Mouse (Mus musculus) forebrain, postnatal 0 days (tissue): ENCODE data around the gene Gm49387. TPM values are rescaled to one million over a fixed set of nuclear protein-coding genes. Genes with fewer than 3 reads are reported as not detected.

Experiments used
- ATAC-seq: fragments of 200-750 bp; cut with Nextera tagmentation; 2 replicates; pipeline ENCODE4 v1.8.0; 2017; ENCODE audit warnings: mild to moderate bottlenecking, moderate library complexity
- DNase-seq: peaks from one replicate; pipeline ENCODE4 v3.0.0-alpha.2; 2015
- H3K27ac ChIP-seq: fragments of 300-500 bp; sonication (generic); 2 replicates; pipeline ENCODE4 v1.5.1; 2014; ENCODE audit warnings: low read depth, mild to moderate bottlenecking, antibody characterized with exemption, low read length, moderate library complexity, mixed read lengths
- H3K27me3 ChIP-seq: fragments of 300-500 bp; sonication (generic); 2 replicates; pipeline ENCODE4 v1.6.1; 2014; ENCODE audit warnings: mild to moderate bottlenecking, low read length, mixed read lengths; ENCODE audit not compliant: insufficient read depth
- H3K36me3 ChIP-seq: fragments of 300-500 bp; sonication (generic); 2 replicates; pipeline ENCODE4 v1.6.1; 2014; ENCODE audit warnings: mild to moderate bottlenecking, moderate library complexity; ENCODE audit not compliant: insufficient read depth
- H3K4me1 ChIP-seq: fragments of 300-500 bp; sonication (generic); 2 replicates; pipeline ENCODE4 v1.6.1; 2014; ENCODE audit warnings: antibody characterized with exemption; ENCODE audit not compliant: insufficient read depth
- H3K4me2 ChIP-seq: fragments of 300-500 bp; sonication (generic); 2 replicates; pipeline ENCODE4 v1.6.1; 2014; ENCODE audit warnings: low read depth, mild to moderate bottlenecking, moderate library complexity
- H3K4me3 ChIP-seq: fragments of 300-500 bp; sonication (generic); 2 replicates; pipeline ENCODE4 v1.5.1; 2014; ENCODE audit warnings: low read depth, low read length, mixed read lengths
- H3K9ac ChIP-seq: fragments of 300-500 bp; sonication (generic); 2 replicates; pipeline ENCODE4 v1.6.1; 2014; ENCODE audit warnings: mild to moderate bottlenecking
- H3K9me3 ChIP-seq: fragments of 300-500 bp; sonication (generic); 2 replicates; pipeline ENCODE4 v1.6.1; 2016; ENCODE audit warnings: low read length
- CTCF ChIP-seq: sonication (generic); IDR thresholded peaks from 2 replicates; pipeline ENCODE4 v1.5.1; 2016; ENCODE audit warnings: antibody characterized with exemption, control low read depth, low read depth
- WGBS: fragments of 180-500 bp; shearing (Covaris S2); extraction: QIAGEN DNeasy Blood & Tissue Kit; methylation state at CpG from one replicate; pipeline ENCODE4 v1.1.7; 2014; 5-methylcytosine and 5-hydroxymethylcytosine counted together
- polyA plus RNA-seq: library from polyadenylated mRNA; unstranded; fragments of >200 nt; fragmentation: Nextera tagmentation; extraction: Ambion mirVana; gene quantifications from 2 replicates; pipeline ENCODE4 v1.2.1, GENCODE M21; 2015
- total RNA-seq: library from RNA; depleted of rRNA; stranded (reverse); fragments of >200 nt; gene quantifications from 2 replicates; pipeline ENCODE4 v1.2.3, GENCODE M21; 2014

Gm49387 gene
- total and polyA plus RNA-seq, 2 experiments from 2014 or later: 1.6 TPM; not detected in 1

DNA sequence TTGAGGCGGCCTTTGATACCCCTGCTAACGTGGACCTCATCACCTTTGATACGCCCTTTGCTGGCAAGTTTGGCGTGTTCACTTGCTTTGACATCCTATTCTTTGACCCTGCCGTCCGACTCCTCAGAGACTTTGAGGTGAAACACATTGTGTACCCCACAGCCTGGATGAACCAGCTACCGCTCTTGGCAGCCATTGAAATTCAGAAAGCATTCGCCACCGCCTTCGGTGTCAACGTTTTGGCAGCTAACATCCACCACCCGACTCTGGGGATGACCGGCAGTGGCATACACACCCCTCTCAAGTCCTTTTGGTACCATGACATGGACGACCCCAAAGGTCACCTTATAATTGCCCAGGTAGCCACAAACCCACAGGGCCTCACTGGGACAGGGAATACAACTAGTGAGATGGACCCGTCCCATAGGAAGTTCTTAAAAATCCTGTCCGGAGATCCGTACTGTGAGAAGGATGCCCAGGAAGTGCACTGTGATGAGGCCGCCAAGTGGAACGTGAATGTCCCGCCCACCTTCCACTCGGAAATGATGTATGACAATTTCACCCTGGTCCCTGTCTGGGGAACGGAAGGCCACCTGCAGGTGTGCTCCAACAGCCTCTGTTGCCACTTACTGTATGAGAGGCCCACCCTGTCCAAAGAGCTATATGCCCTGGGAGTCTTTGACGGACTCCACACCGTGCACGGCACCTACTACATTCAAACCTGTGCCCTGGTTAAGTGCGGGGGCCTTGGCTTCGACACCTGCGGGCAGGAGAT, 26.4 kb upstream of the Gm49387 start:
- no peak for TF ChIP-seq CTCF
- Histone ChIP-seq H3K4me1 (peaks cover 15% of the 10 kb centered on the region), H3K9ac (no peak overlapping the region), H3K4me3 (no peak overlapping the region), H3K4me2 (no peak overlapping the region), H3K9me3 (no peaks in the 10 kb centered on the region), H3K27me3 (no peaks in the 10 kb centered on the region), H3K27ac (no peak overlapping the region), H3K36me3 (peaks cover 6% of the 10 kb centered on the region)
- DNase-seq: no peak
- 95% methylated on average over 28 of the region's 28 CpGs for WGBS
- ATAC-seq: no peak

DNA sequence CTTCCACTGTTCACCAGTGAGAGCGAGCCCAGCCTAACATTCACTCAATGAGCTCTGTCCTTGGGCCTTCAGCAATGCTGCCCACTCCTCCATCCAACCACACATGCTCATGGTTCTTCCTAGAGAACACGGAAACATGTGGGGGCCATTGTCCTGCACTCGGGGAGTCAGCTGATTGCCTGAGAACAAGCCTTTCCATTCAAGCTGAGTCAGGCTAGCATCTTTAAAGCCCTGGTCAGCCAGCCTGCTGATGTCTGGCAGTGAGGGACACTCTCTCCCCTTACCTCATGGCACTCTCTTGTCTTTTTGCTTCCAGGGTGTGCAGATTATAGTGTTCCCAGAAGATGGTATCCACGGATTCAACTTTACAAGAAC, 24.9 kb upstream of the Gm49387 start:
- Histone ChIP-seq H3K9me3 (no peaks in the 10 kb centered on the region), H3K27me3 (no peaks in the 10 kb centered on the region), H3K4me3 (no peak overlapping the region), H3K4me1 (peaks cover 15% of the 10 kb centered on the region), H3K4me2 (no peak overlapping the region), H3K27ac (no peak overlapping the region), H3K36me3 (peaks cover 6% of the 10 kb centered on the region), H3K9ac (no peak overlapping the region)
- DNase-seq (no peak), ATAC-seq (no peak)
- TF ChIP-seq CTCF: no peak
- 83% methylated on average over 4 of the region's 4 CpGs for WGBS

- TF ChIP-seq CTCF: no peak
- Histone ChIP-seq H3K27ac (peak overlapping the region; percentile 54), H3K9me3 (no peaks in the 10 kb centered on the region), H3K4me3 (no peak overlapping the region), H3K27me3 (no peaks in the 10 kb centered on the region), H3K4me1 (peaks cover 13% of the 10 kb centered on the region), H3K4me2 (no peak overlapping the region), H3K9ac (no peak overlapping the region), H3K36me3 (peaks cover 6% of the 10 kb centered on the region)
- WGBS: 64% methylated on average over 12 of the region's 12 CpGs
- DNase-seq (no peak), ATAC-seq (no peak)
These were observed 24.4 kb upstream of the Gm49387 start for GRCm38 (mm10) chr14:31664903-31665565.

- Histone ChIP-seq H3K27me3 (no peaks in the 10 kb centered on the region), H3K9me3 (no peaks in the 10 kb centered on the region), H3K9ac (no peak overlapping the region), H3K4me3 (no peak overlapping the region), H3K4me2 (no peak overlapping the region), H3K4me1 (peaks cover 6% of the 10 kb centered on the region), H3K27ac (peak overlapping the region; percentile 45), H3K36me3 (peaks cover 6% of the 10 kb centered on the region)
- DNase-seq (no peak), ATAC-seq (no peak)
- 31% methylated on average over 18 of the region's 18 CpGs for WGBS
- TF ChIP-seq CTCF: no peak
These were observed 23.6 kb upstream of the Gm49387 start for GRCm38 (mm10) chr14:31664100-31664902.

GRCm38 (mm10) chr14:31663376-31664099, 22.9 kb upstream of the Gm49387 start:
- WGBS: 86% methylated on average over 13 of the region's 13 CpGs
- Histone ChIP-seq H3K9me3 (no peaks in the 10 kb centered on the region), H3K27me3 (no peaks in the 10 kb centered on the region), H3K4me1 (peaks cover 6% of the 10 kb centered on the region), H3K4me2 (no peak overlapping the region), H3K36me3 (peaks cover 6% of the 10 kb centered on the region), H3K27ac (peak overlapping the region; percentile 98), H3K4me3 (no peak overlapping the region), H3K9ac (no peak overlapping the region)
- no peak for TF ChIP-seq CTCF
- DNase-seq: no peak
- ATAC-seq: no peak

- H3K4me2 ChIP-seq: peak overlapping the region; percentile 51
- no peaks in the 10 kb centered on the region for H3K27me3 ChIP-seq
- peak overlapping the region; percentile 69 for H3K9ac ChIP-seq
- ATAC-seq (0 out of 2 replicates have a peak, but pooled peaks have one; percentile 0), DNase-seq (no peak)
- H3K9me3 ChIP-seq: no peaks in the 10 kb centered on the region
- peak overlapping the region; percentile 98 for H3K27ac ChIP-seq
- 24% methylated on average over 9 of the region's 9 CpGs for WGBS
- TF ChIP-seq CTCF: no peak
- H3K36me3 ChIP-seq: peaks cover 6% of the 10 kb centered on the region
- H3K4me1 ChIP-seq: peaks cover 6% of the 10 kb centered on the region
- H3K4me3 ChIP-seq: peak overlapping the region; percentile 39
These were observed 22.0 kb upstream of the Gm49387 start for GRCm38 (mm10) chr14:31662555-31663211.
